Mouse (Mus musculus) MEL (cell line): ENCODE data around the gene Chrna9. TPM values are rescaled to one million over a fixed set of nuclear protein-coding genes. Genes with fewer than 3 reads are reported as not detected.

Experiments
- DNase-seq: peaks from one replicate; pipeline ENCODE4 v3.0.0; 2011; ENCODE audit warnings: low read depth, low spot score
- H3K27ac ChIP-seq: 2 replicates; pipeline ENCODE4 v1.5.1; 2012; ENCODE audit warnings: low read depth, mild to moderate bottlenecking, control low read depth, low read length, moderate library complexity; ENCODE audit not compliant: control insufficient read depth
- H3K27me3 ChIP-seq, 2 experiments: fragments of 150-350 bp in 1 of 2; sonication (generic) in 1 of 2; 2 replicates each; pipeline ENCODE4 v1.6.1; 2012; ENCODE audit warnings: low read length in 2 of 2, mild to moderate bottlenecking in 2 of 2, improper control_type of control experiment in 1 of 2, moderate library complexity in 1 of 2; ENCODE audit not compliant: insufficient read depth in 2 of 2, control insufficient read depth in 1 of 2
- H3K36me3 ChIP-seq, 2 experiments: 2 replicates each; pipeline ENCODE4 v1.6.1; 2012 to 2014; ENCODE audit warnings: low read length in 2 of 2, improper control_type of control experiment in 1 of 2, inconsistent platforms in 1 of 2, mild to moderate bottlenecking in 1 of 2; ENCODE audit not compliant: insufficient read depth in 2 of 2, control insufficient read depth in 1 of 2
- H3K4me1 ChIP-seq, 2 experiments: fragments of 150-350 bp in 1 of 2; sonication (generic) in 1 of 2; 2 replicates each; pipeline ENCODE4 v1.6.1; 2012; ENCODE audit warnings: low read length in 2 of 2, improper control_type of control experiment in 1 of 2, mild to moderate bottlenecking in 1 of 2; ENCODE audit not compliant: insufficient read depth in 2 of 2, control insufficient read depth in 1 of 2
- H3K4me3 ChIP-seq, 2 experiments: fragments of 150-350 bp in 1 of 2; sonication (generic) in 1 of 2; 2 replicates each; pipeline ENCODE4 v1.5.1; 2012; ENCODE audit warnings: low read depth in 2 of 2, low read length in 2 of 2, mild to moderate bottlenecking in 2 of 2, moderate library complexity in 2 of 2, control low read depth in 1 of 2, improper control_type of control experiment in 1 of 2; ENCODE audit not compliant: control insufficient read depth in 1 of 2, insufficient read depth in 1 of 2
- H3K79me2 ChIP-seq: 2 replicates; pipeline ENCODE4 v1.6.1; 2012; ENCODE audit warnings: mild to moderate bottlenecking, low read length, moderate library complexity; ENCODE audit not compliant: control insufficient read depth, poor library complexity, insufficient read depth
- H3K9ac ChIP-seq: 2 replicates; pipeline ENCODE4 v1.6.1; 2012; ENCODE audit warnings: low read depth, mild to moderate bottlenecking, control low read depth, low read length, moderate library complexity; ENCODE audit not compliant: control insufficient read depth, poor library complexity, severe bottlenecking
- H3K9me3 ChIP-seq: fragments of 150-350 bp; sonication (generic); replicated peaks from 2 replicates; pipeline ENCODE4 v1.6.1; 2012; ENCODE audit warnings: mild to moderate bottlenecking, low read length, improper control_type of control experiment, moderate library complexity; ENCODE audit not compliant: insufficient read depth
- E2F4 ChIP-seq: IDR thresholded peaks from 2 replicates; pipeline ENCODE4 v1.6.1; 2011; ENCODE audit warnings: low read depth, low read length, improper control_type of control experiment, borderline replicate concordance
- ELF1 ChIP-seq: IDR thresholded peaks from 2 replicates; pipeline ENCODE4 v1.6.1; 2014; ENCODE audit warnings: low read depth, mild to moderate bottlenecking, inconsistent platforms, low read length, improper control_type of control experiment, moderate library complexity
- EP300 ChIP-seq, 2 experiments: IDR thresholded peaks; 2 replicates each; pipeline ENCODE4 v1.6.1; 2011; ENCODE audit warnings: improper control_type of control experiment in 2 of 2, low read length in 2 of 2, low read depth in 1 of 2, mild to moderate bottlenecking in 1 of 2
- HCFC1 ChIP-seq: IDR thresholded peaks from 2 replicates; pipeline ENCODE4 v1.6.1; 2012; ENCODE audit warnings: low read depth, mild to moderate bottlenecking, inconsistent platforms, low read length, improper control_type of control experiment, moderate library complexity
- MAZ ChIP-seq: IDR thresholded peaks from 2 replicates; pipeline ENCODE4 v1.6.1; 2012; ENCODE audit warnings: low read depth, mild to moderate bottlenecking, inconsistent platforms, low read length, improper control_type of control experiment
- MEF2A ChIP-seq: IDR thresholded peaks from 2 replicates; pipeline ENCODE4 v1.6.1; 2014; ENCODE audit warnings: low read depth, mild to moderate bottlenecking, inconsistent platforms, low read length, improper control_type of control experiment; ENCODE audit not compliant: poor library complexity, insufficient replicate concordance, severe bottlenecking; ENCODE audit errors: extremely low read depth
- MXI1 ChIP-seq: IDR thresholded peaks from 2 replicates; pipeline ENCODE4 v1.6.1; 2011; ENCODE audit warnings: mild to moderate bottlenecking, low read depth, low read length, improper control_type of control experiment
- MYC ChIP-seq: IDR thresholded peaks from 2 replicates; pipeline ENCODE4 v1.6.1; 2011; ENCODE audit warnings: low read depth, mild to moderate bottlenecking, low read length, improper control_type of control experiment, moderate library complexity
- NRF1 ChIP-seq: IDR thresholded peaks from 2 replicates; pipeline ENCODE4 v1.6.1; 2014; ENCODE audit warnings: low read depth, mild to moderate bottlenecking, inconsistent platforms, low read length, improper control_type of control experiment, moderate library complexity; ENCODE audit not compliant: poor library complexity, insufficient read depth, severe bottlenecking
- POLR2AphosphoS2 ChIP-seq: IDR thresholded peaks from 2 replicates; pipeline ENCODE4 v1.6.1; 2011; ENCODE audit warnings: low read length, improper control_type of control experiment
- RCOR1 ChIP-seq: IDR thresholded peaks from 2 replicates; pipeline ENCODE4 v1.6.1; 2012; ENCODE audit warnings: low read depth, mild to moderate bottlenecking, inconsistent platforms, low read length, improper control_type of control experiment
- TCF12 ChIP-seq: IDR thresholded peaks from 2 replicates; pipeline ENCODE4 v1.6.1; 2014; ENCODE audit warnings: low read depth, mild to moderate bottlenecking, inconsistent platforms, low read length, improper control_type of control experiment, moderate library complexity
- UBTF ChIP-seq: IDR thresholded peaks from 2 replicates; pipeline ENCODE4 v1.6.1; 2012; ENCODE audit warnings: low read depth, mild to moderate bottlenecking, inconsistent platforms, low read length, improper control_type of control experiment, moderate library complexity, borderline replicate concordance; ENCODE audit not compliant: insufficient read depth
- ZC3H11A ChIP-seq: IDR thresholded peaks from 2 replicates; pipeline ENCODE4 v1.6.1; 2012; ENCODE audit warnings: low read depth, mild to moderate bottlenecking, inconsistent platforms, low read length, improper control_type of control experiment
- ZMIZ1 ChIP-seq: IDR thresholded peaks from 2 replicates; pipeline ENCODE4 v1.6.1; 2012; ENCODE audit warnings: low read depth, mild to moderate bottlenecking, inconsistent platforms, low read length, improper control_type of control experiment, moderate library complexity
- polyA plus RNA-seq, 2 experiments: library from polyadenylated mRNA; stranded (reverse) in 1 of 2; unstranded in 1 of 2; fragments of >175 nt in 1 of 2; fragments of >200 nt in 1 of 2; gene quantifications; 2 replicates each; pipeline versions ENCODE4 v1.2.1 to v1.2.4; 2012; ENCODE audit warnings: low replicate concordance in 2 of 2, low read depth in 1 of 2; ENCODE audit not compliant: insufficient read length in 2 of 2, insufficient read depth in 1 of 2, missing spikeins in 1 of 2
- total RNA-seq: library from RNA; depleted of rRNA; stranded (reverse); fragments of 300-350 nt; gene quantifications from 2 replicates; pipeline ENCODE4 v1.2.3, GENCODE M21; 2012

Chrna9 gene
- total and polyA plus RNA-seq, 3 experiments: not detected

- no peaks in the 10 kb centered on the region for H3K79me2 ChIP-seq
- TF ChIP-seq UBTF (no peak), NRF1 (no peak)
- peaks cover 0 to 4% of the 10 kb centered on the region in 2 experiments; a peak in 2 of 4 replicates for H3K36me3 ChIP-seq
- peaks cover 2 to 13% of the 10 kb centered on the region in 2 experiments; a peak in 3 of 4 replicates for H3K4me1 ChIP-seq
- H3K27me3 ChIP-seq: no peaks in the 10 kb centered on the region
- H3K4me3 ChIP-seq: no peak overlapping the region
- H3K9me3 ChIP-seq: no peaks in the 10 kb centered on the region
- no peak overlapping the region for H3K9ac ChIP-seq
- no peak overlapping the region for H3K27ac ChIP-seq
- no peak for DNase-seq
These were observed 46.6 kb upstream of the Chrna9 start for GRCm38 (mm10) chr5:65888102-65888501.

- peaks cover 0 to 4% of the 10 kb centered on the region in 2 experiments; a peak in 2 of 4 replicates for H3K36me3 ChIP-seq
- no peak overlapping the region for H3K9ac ChIP-seq
- no peak overlapping the region for H3K27ac ChIP-seq
- H3K79me2 ChIP-seq: no peaks in the 10 kb centered on the region
- no peak for DNase-seq
- H3K4me3 ChIP-seq: no peak overlapping the region
- TF ChIP-seq MAZ (no peak), HCFC1 (no peak), MYC (no peak), TCF12 (no peak), MXI1 (no peak), EP300 (IDR thresholded peaks at IDR 0.05; ENCODE audit: low read depth in 1 of 2, low read length in 2 of 2) (no peak), RCOR1 (no peak), ZMIZ1 (no peak), ELF1 (no peak), ZC3H11A (no peak), MEF2A (no peak), POLR2AphosphoS2 (no peak), E2F4 (no peak)
- no peaks in the 10 kb centered on the region for H3K27me3 ChIP-seq
- peaks cover 2 to 8% of the 10 kb centered on the region in 2 experiments; a peak in 3 of 4 replicates for H3K4me1 ChIP-seq
- no peaks in the 10 kb centered on the region for H3K9me3 ChIP-seq
These were observed 45.7 kb upstream of the Chrna9 start for GRCm38 (mm10) chr5:65888998-65889397.
